Mouse (Mus musculus) limb, embryonic 10.5 days (tissue): ENCODE measurements around the gene Mpzl1. TPM values are rescaled to one million over a fixed set of nuclear protein-coding genes. Genes with fewer than 3 reads are reported as not detected.

Source experiments
- DNase-seq: peaks from one replicate; pipeline ENCODE4 v3.0.0-alpha.2; 2017; ENCODE audit warnings: low spot score
- H3K27ac ChIP-seq: fragments of 300-500 bp; sonication (generic); 2 replicates; pipeline ENCODE4 v1.5.1; 2016; ENCODE audit warnings: mild to moderate bottlenecking
- H3K27me3 ChIP-seq: fragments of 300-500 bp; sonication (generic); 2 replicates; pipeline ENCODE4 v1.6.1; 2016; ENCODE audit warnings: low read depth, mild to moderate bottlenecking; ENCODE audit not compliant: poor library complexity, severe bottlenecking
- H3K36me3 ChIP-seq: fragments of 300-500 bp; sonication (generic); 2 replicates; pipeline ENCODE4 v1.6.1; 2016; ENCODE audit warnings: mild to moderate bottlenecking, moderate library complexity
- H3K4me1 ChIP-seq: fragments of 300-500 bp; sonication (generic); 2 replicates; pipeline ENCODE4 v1.6.1; 2016
- H3K4me3 ChIP-seq: fragments of 300-500 bp; sonication (generic); 2 replicates; pipeline ENCODE4 v1.5.1; 2016; ENCODE audit warnings: mild to moderate bottlenecking, moderate library complexity
- H3K9me3 ChIP-seq: fragments of 300-500 bp; sonication (generic); replicated peaks from 2 replicates; pipeline ENCODE4 v1.6.1; 2016; ENCODE audit warnings: mild to moderate bottlenecking
- WGBS: fragments of 180-500 bp; shearing (Covaris S2); methylation state at CpG from one replicate; pipeline ENCODE4 v1.1.7; 2016; 5-methylcytosine and 5-hydroxymethylcytosine counted together
- polyA plus RNA-seq: library from polyadenylated mRNA; unstranded; fragments of >200 nt; fragmentation: Nextera tagmentation; extraction: Ambion mirVana; gene quantifications from 2 replicates; pipeline ENCODE4 v1.2.1, GENCODE M21; 2016

The Mpzl1 gene
- polyA plus RNA-seq, 1 experiment from 2014 or later: 148 TPM

DNA sequence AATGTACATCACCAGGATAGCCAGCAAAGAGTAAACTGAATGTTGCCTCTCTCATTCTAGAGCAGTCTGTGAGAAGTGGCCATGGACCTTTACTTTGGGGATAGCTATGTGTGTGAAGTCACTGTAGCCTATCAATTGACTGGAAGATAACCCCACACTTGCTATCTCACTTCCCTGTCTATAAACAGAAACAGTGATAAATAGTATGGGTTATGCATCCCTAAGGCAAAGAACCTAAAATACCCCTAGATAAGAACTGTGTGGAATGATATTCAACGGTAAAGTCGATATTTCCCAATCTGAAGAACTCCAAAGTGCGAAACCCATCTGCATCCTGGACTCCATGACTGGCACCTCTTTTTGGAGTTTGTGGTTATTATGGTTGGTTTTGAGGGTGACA, 53.1 kb downstream of the Mpzl1 start:
- 95% methylated on average over 3 of the region's 3 CpGs for WGBS
- H3K36me3 ChIP-seq: no peaks in the 10 kb centered on the region
- H3K4me1 ChIP-seq: peaks cover 14% of the 10 kb centered on the region; the same call in 1 of the 2 replicates
- no peak overlapping the region for H3K27ac ChIP-seq
- H3K27me3 ChIP-seq: no peaks in the 10 kb centered on the region
- no peak overlapping the region for H3K4me3 ChIP-seq
- no peaks in the 10 kb centered on the region for H3K9me3 ChIP-seq
- no peak for DNase-seq

DNA sequence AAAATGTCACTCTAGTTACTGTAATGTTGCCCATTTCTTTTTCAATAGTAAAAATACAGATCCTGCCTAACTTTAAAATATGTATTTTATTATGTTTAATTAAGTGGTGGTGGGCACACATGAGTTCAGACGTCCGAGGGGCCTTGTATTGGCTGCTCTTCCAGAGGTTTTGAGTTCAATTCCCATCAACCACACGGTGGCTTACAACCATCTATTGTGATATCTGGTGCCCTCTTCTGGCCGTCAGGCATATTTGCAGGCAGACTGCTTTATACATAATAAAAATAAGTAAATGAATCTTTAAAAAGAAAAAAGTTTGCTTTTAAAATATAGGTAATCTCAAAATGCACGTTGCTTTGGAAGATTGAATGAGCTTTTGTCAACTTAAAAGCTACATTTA, 55.0 kb downstream of the Mpzl1 start:
- H3K36me3 ChIP-seq: no peaks in the 10 kb centered on the region
- H3K9me3 ChIP-seq: no peaks in the 10 kb centered on the region
- 0 out of 2 replicates have a peak, but pooled peaks cover 6% of the 10 kb centered on the region for H3K4me1 ChIP-seq
- no peak overlapping the region for H3K27ac ChIP-seq
- WGBS: 53% methylated on average over 5 of the region's 5 CpGs
- no peaks in the 10 kb centered on the region for H3K27me3 ChIP-seq
- DNase-seq: no peak
- H3K4me3 ChIP-seq: no peak overlapping the region

DNA sequence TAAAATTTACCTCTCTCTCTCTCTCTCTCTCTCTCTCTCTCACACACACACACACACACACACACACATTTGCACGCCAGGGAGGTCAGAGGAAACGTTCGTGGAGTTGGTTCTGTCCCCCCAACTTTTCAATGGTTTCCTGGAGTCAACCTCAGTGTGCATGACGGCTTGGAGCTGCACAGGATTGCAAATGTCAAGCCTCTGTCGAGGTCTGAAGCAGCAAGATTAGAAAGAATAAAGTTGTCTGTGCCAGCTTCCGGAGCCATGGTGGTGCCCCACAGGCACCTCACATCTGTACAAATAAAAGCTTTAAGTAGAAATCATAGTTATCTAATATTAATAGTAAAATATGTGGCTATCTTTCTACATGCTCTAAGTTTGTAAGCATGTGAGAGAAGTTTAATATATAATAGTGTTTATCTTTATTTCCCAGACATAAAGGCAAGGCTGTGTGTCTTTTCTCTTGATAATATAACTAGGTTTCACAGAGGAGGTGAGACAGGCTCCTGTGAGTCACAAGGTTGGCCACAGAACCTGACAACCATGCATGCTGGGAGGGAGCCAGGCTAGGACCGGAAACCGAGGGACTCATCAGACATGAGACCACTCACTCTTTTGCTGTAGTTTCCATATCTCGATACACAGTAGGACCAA, 57.8 kb downstream of the Mpzl1 start:
- no peak for DNase-seq
- no peak overlapping the region for H3K27ac ChIP-seq

DNA sequence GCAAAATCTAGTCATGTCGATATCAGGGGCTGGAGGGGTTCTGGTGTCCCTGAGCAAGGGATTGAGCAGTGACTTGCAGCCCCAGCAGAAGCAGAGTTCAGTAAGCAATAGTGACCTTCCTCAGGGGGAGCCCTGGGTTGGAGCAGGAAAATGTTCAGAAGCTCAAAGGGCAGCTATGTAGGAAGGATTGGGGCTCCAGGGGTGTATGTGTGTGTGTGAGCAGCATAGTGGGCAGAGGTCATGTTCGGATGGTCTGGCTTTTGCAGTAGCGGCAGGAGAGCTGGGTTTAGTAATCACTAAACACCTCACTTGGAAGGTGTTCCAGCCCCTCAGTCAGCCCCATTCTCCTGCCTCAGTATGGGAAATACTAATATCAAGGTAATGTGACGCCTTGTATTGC, 58.3 kb downstream of the Mpzl1 start:
- Histone ChIP-seq H3K27ac (no peak overlapping the region), H3K4me1 (0 out of 2 replicates have a peak, but pooled peaks cover 2% of the 10 kb centered on the region), H3K4me3 (no peak overlapping the region), H3K27me3 (no peaks in the 10 kb centered on the region), H3K36me3 (no peaks in the 10 kb centered on the region), H3K9me3 (no peaks in the 10 kb centered on the region)
- 88% methylated on average over 4 of the region's 4 CpGs for WGBS
- no peak for DNase-seq

More for the DNA sequence above, 57.8 kb downstream of the Mpzl1 start:
- Histone ChIP-seq H3K27me3 (no peaks in the 10 kb centered on the region), H3K4me1 (0 out of 2 replicates have a peak, but pooled peaks cover 2% of the 10 kb centered on the region), H3K36me3 (no peaks in the 10 kb centered on the region), H3K9me3 (no peaks in the 10 kb centered on the region), H3K4me3 (no peak overlapping the region)
- 88% methylated on average over 9 of the region's 9 CpGs for WGBS

DNA sequence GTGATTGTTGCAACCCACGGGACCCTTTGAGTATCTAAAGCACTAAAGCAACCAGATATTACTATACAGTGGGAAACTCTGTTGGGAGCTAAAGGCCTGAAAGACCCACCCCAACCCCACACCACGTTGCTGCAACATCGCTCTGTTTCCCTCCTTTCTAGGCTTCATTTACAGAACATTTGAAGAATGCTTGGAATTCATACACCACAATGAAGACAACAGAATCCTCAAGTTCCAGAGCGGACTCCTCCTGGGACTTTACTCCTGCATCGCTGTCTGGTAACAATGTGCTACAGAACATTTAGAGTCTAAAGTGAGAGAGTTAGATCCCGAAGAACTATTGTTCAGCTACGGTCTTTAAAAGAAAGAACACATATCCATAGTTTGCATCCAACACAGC, 66.9 kb downstream of the Mpzl1 start:
- no peak for DNase-seq

DNA sequence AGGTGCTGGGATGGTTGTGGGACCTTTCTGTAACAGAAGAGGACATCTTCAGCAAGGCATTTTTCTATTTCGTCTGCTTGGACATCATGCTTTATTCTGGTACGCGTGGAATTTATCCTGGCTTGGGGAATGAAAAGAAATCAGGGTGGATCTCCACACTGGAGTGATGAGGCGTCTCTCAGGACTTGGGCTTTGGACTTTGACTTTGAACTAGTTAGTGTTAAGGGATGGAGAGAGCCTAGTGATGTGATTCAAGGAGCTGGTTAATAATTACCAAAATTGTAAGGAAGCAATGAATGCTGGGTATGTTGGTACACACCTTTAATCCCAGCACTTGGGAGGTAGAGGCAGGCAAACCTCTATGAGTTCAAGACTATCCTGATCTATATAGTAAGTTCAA, 69.1 kb downstream of the Mpzl1 start:
- H3K27me3 ChIP-seq: no peaks in the 10 kb centered on the region
- H3K4me3 ChIP-seq: no peak overlapping the region
- H3K27ac ChIP-seq: no peak overlapping the region
- no peaks in the 10 kb centered on the region for H3K9me3 ChIP-seq
- WGBS: 93% methylated on average over 4 of the region's 4 CpGs
- DNase-seq: no peak
- H3K36me3 ChIP-seq: no peaks in the 10 kb centered on the region
- no peaks in the 10 kb centered on the region for H3K4me1 ChIP-seq

More for the DNA sequence above, 66.9 kb downstream of the Mpzl1 start:
- Histone ChIP-seq H3K4me1 (no peaks in the 10 kb centered on the region), H3K27ac (no peak overlapping the region), H3K27me3 (no peaks in the 10 kb centered on the region), H3K36me3 (no peaks in the 10 kb centered on the region), H3K4me3 (no peak overlapping the region), H3K9me3 (no peaks in the 10 kb centered on the region)
- 89% methylated on average over 7 of the region's 7 CpGs for WGBS

DNA sequence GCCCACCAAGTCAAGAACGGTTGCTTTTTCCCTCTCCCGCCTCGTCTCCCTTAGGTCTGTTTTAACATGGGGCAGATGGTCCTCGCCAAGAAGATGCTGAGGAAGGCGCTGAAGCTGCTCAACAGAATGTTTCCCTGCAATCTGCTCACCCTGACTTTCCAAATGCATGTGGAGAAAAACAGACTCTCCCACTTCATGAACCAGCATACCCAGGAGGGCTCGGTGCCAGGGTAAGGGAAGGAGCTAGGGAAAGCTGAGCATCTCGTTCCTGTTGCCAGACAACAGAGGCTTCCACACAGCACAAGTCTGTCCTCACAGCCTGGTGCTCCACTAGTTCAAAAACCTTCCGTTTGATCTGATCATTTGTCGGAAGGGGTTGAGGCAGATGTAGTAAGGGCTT, 75.3 kb downstream of the Mpzl1 start:
- WGBS: 85% methylated on average over 9 of the region's 9 CpGs
- H3K4me3 ChIP-seq: no peak overlapping the region

DNA sequence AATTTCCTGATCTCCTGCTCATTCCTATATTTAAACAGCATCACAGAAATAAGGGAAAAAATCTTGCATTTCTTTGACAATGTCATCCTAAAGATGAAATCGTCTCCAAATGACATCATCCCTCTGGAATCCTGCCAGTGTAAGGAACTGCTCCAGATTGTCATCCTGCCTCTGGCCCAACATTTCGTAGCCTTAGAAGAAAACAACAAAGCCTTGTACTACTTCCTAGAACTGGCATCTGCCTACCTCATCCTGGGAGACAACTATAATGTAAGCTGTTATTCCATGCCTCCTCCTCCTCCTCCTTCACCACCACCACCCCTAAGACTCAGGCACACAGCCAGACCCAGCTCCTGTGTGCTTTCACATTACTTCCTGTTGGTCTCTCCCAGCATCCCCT, 77.6 kb downstream of the Mpzl1 start:
- no peaks in the 10 kb centered on the region for H3K4me1 ChIP-seq
- H3K9me3 ChIP-seq: no peaks in the 10 kb centered on the region
- no peak overlapping the region for H3K4me3 ChIP-seq
- DNase-seq: no peak
- H3K27ac ChIP-seq: no peak overlapping the region
- H3K27me3 ChIP-seq: no peaks in the 10 kb centered on the region
- 82% methylated on average over 2 of the region's 2 CpGs for WGBS
- H3K36me3 ChIP-seq: no peaks in the 10 kb centered on the region

More for the DNA sequence above, 75.3 kb downstream of the Mpzl1 start:
- Histone ChIP-seq H3K4me1 (no peaks in the 10 kb centered on the region), H3K36me3 (no peaks in the 10 kb centered on the region), H3K27ac (no peak overlapping the region), H3K27me3 (no peaks in the 10 kb centered on the region), H3K9me3 (no peaks in the 10 kb centered on the region)
- DNase-seq: no peak

Other genes starting within 250 kb of the Mpzl1 start
- gene Dcaf6, start 174.1 kb downstream of the Mpzl1 start, polyA plus RNA-seq: 5.1 and 6.6 TPM in 2 replicates
- 69.6 and 80.3 TPM in 2 replicates for gene Mpc2, start 173.9 kb downstream of the Mpzl1 start, polyA plus RNA-seq
- 0.06 TPM in 1 of 2 replicates, not detected in the other for gene Adcy10, start 149.4 kb downstream of the Mpzl1 start, polyA plus RNA-seq
- 10.1 and 10.8 TPM in 2 replicates for gene Rcsd1, start 75.2 kb upstream of the Mpzl1 start, polyA plus RNA-seq
- 31.5 and 36.0 TPM in 2 replicates for gene Creg1, start 129.2 kb upstream of the Mpzl1 start, polyA plus RNA-seq
- gene Cd247, start 154.1 kb upstream of the Mpzl1 start, polyA plus RNA-seq: 1.0 and 1.1 TPM in 2 replicates